Mouse (Mus musculus): ENCODE measurements around the gene Mphosph9. TPM values are rescaled to one million over a fixed set of nuclear protein-coding genes. Genes with fewer than 3 reads are reported as not detected.

The Mphosph9 gene
- total RNA-seq (2014; rRNA removed) (15.0 and 23.6 TPM in 2 replicates), polyA plus RNA-seq (2015; fragmentation: Nextera tagmentation; extraction: Ambion mirVana) (4.5 and 7.8 TPM in 2 replicates)

DNA sequence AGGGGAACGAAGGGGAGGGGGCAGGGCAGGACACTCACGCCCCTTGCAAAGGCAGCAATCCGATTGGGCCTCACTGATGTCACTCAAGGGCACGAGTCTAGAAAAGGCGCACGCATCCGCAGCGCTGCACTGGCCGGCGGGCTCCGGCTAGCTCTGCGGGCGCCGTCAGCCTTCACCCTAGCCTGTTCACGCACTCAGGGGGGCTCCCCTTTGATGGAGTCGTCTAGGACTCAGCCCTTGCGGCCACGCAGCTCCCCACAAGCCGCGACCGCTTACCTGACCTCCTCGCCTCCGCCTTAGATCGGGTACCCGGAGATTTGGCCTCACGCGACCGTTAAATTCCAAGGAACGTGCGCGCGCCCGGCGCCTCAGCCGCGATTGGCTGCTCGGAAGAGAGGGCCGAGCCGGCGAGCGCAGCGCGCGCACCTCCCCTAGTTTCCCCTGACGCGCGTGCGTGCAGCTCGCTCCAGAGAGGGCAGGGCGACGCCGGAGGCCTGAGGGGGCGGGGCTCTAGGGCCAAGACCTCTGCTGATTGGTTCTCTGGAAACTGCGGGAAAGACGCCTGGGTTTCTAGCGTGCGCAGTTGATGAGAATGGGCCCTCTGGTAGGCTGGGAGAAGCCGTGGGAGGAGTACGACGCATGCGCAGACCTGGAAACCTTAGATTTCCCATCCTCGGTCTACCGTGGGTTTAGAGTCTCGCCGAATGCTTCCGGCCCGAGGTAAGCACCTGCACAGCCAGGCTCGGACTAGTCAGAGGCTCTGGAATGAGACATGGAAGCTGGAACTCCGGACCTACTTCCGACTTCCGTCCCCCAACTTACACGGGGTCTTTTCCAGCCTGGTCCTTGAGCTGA, at the start of gene Mphosph9, which contains the start of gene 2810006K23Rik:
Gene Mphosph9, minus strand, starts transcription at position 463 of the 855 bp plus-strand sequence.
Gene 2810006K23Rik, plus strand, starts transcription at position 580 of the 855 bp plus-strand sequence.
- ATAC-seq (peak; percentile 98), DNase-seq (peak; percentile 100)
- no peak for TF ChIP-seq CTCF (IDR thresholded peaks at IDR 0.05; ENCODE audit: low read depth)
- Histone ChIP-seq H3K4me3 (ENCODE audit: low read depth, low read length) (peak within 1 kb of the TSS; percentile 70), H3K27me3 (ENCODE audit: insufficient read depth, low read length) (no peaks in the 10 kb centered on the region), H3K27ac (ENCODE audit: low read depth, low read length) (peak within 1 kb of the TSS; percentile 99), H3K4me2 (ENCODE audit: low read depth) (peak within 1 kb of the TSS; percentile 83), H3K4me1 (ENCODE audit: insufficient read depth) (peaks cover 13% of the 10 kb centered on the region), H3K9me3 (ENCODE audit: low read length) (no peaks in the 10 kb centered on the region), H3K9ac (peak within 1 kb of the TSS; percentile 82), H3K36me3 (ENCODE audit: insufficient read depth) (no peaks in the 10 kb centered on the region)
- WGBS, result under 1% methylated on average over 70 of the region's 72 CpGs

DNA sequence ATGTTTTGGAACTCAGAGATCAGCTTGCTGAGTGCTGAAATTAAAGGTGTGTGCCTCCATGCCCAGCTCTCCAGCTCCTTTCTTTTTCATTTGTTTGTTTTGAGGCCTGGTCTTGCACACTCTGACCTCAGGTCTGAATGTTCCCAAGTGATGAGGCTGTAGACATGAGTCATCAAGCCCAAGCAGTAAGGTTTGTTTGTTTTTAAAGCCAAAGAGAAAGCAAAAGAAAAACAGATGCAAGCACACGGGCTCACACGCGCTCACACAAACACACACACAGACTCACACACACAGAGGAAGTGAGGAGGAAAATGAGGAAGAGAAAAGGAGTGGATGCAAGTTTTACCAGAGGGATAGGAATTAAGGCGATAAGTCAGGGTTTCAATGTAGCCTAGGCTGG, 49.4 kb upstream of the Mphosph9 start:
- Histone ChIP-seq H3K9me3 (ENCODE audit: low read length) (no peaks in the 10 kb centered on the region), H3K4me2 (ENCODE audit: low read depth) (no peak overlapping the region), H3K36me3 (ENCODE audit: insufficient read depth) (peaks cover 75% of the 10 kb centered on the region), H3K4me3 (ENCODE audit: low read depth, low read length) (no peak overlapping the region), H3K27me3 (ENCODE audit: insufficient read depth, low read length) (no peaks in the 10 kb centered on the region), H3K9ac (no peak overlapping the region), H3K4me1 (ENCODE audit: insufficient read depth) (no peaks in the 10 kb centered on the region), H3K27ac (ENCODE audit: low read depth, low read length) (no peak overlapping the region)
- ATAC-seq (no peak), DNase-seq (no peak)
- 95% methylated on average over 4 of the region's 4 CpGs for WGBS
- TF ChIP-seq CTCF (IDR thresholded peaks at IDR 0.05; ENCODE audit: low read depth), result no peak

DNA sequence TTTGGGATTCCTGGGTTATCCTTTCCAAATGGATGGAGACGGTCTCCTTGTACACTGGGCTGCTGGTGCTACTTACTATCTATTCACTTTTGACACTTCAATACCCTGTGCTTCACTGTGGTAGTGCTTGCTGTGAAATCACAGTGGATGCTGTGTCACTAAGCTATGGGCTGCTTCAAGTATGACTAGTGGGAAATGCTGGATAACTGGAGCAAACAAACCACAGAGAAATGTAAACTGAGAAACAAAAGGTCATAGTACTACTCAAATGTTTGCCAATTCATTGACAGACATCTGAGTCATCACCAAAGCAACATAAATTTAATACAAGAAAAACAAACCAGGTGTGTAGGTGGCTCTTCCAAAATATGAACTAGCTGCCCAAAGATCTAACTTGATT, 48.6 kb upstream of the Mphosph9 start:
- H3K27ac ChIP-seq (ENCODE audit: low read depth, low read length), result no peak overlapping the region
- no peaks in the 10 kb centered on the region for H3K27me3 ChIP-seq (ENCODE audit: insufficient read depth, low read length)
- H3K4me1 ChIP-seq (ENCODE audit: insufficient read depth), result no peaks in the 10 kb centered on the region
- ATAC-seq, result no peak
- 98% methylated on average over 1 of the region's 1 CpGs for WGBS
- H3K9me3 ChIP-seq (ENCODE audit: low read length), result no peaks in the 10 kb centered on the region
- H3K9ac ChIP-seq, result no peak overlapping the region
- DNase-seq, result no peak
- peaks cover 77% of the 10 kb centered on the region for H3K36me3 ChIP-seq (ENCODE audit: insufficient read depth)
- no peak for TF ChIP-seq CTCF (IDR thresholded peaks at IDR 0.05; ENCODE audit: low read depth)
- H3K4me2 ChIP-seq (ENCODE audit: low read depth), result no peak overlapping the region
- no peak overlapping the region for H3K4me3 ChIP-seq (ENCODE audit: low read depth, low read length)

DNA sequence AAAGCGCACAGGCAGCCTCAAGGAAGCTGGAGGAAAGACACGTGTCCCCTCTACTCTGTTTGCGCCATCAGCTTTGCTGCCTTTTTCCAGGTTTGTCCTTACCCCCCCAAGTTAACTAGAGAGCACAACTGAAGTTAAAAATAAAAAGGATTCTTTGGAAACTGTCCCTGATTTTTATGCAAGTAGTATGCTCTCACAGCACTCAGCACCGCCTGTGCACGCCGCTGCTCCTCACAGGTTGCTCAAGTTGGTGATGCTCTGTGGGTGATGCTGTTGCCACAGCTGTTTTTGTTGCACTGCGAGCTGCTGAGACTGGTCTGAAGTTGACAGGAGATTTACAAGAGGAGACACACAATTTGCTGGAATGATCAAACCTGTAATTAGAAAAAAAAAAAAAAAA, 46.5 kb upstream of the Mphosph9 start:
- H3K27ac ChIP-seq (ENCODE audit: low read depth, low read length), result no peak overlapping the region
- H3K9me3 ChIP-seq (ENCODE audit: low read length), result no peaks in the 10 kb centered on the region
- H3K9ac ChIP-seq, result no peak overlapping the region
- WGBS, result 95% methylated on average over 7 of the region's 7 CpGs
- DNase-seq (no peak), ATAC-seq (no peak)
- TF ChIP-seq CTCF (IDR thresholded peaks at IDR 0.05; ENCODE audit: low read depth), result no peak
- H3K4me3 ChIP-seq (ENCODE audit: low read depth, low read length), result no peak overlapping the region
- no peaks in the 10 kb centered on the region for H3K4me1 ChIP-seq (ENCODE audit: insufficient read depth)
- H3K4me2 ChIP-seq (ENCODE audit: low read depth), result no peak overlapping the region
- no peaks in the 10 kb centered on the region for H3K27me3 ChIP-seq (ENCODE audit: insufficient read depth, low read length)
- H3K36me3 ChIP-seq (ENCODE audit: insufficient read depth), result peaks cover 79% of the 10 kb centered on the region

DNA sequence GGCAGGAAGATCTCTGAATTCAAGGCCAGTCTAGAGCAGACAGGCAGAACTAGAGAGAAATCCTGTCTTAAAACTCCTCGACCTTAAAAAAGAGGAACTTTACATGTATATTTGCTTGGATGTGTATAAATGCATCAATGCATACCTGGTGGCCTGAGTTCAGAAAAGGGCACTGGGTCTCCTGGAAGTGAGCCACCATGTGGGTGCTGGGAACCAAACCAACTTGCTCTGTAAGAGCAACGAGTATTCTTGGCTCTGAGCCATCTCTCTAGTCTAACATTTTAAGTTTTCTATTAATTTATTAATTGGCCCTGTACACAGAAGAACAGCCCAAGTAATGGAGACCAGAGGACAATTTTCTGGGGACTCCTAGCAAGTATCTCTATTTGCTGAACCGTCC, 38.9 kb upstream of the Mphosph9 start:
- TF ChIP-seq CTCF (IDR thresholded peaks at IDR 0.05; ENCODE audit: low read depth), result no peak
- Histone ChIP-seq H3K4me3 (ENCODE audit: low read depth, low read length) (no peak overlapping the region), H3K4me2 (ENCODE audit: low read depth) (no peak overlapping the region), H3K27ac (ENCODE audit: low read depth, low read length) (no peak overlapping the region), H3K36me3 (ENCODE audit: insufficient read depth) (peaks cover 34% of the 10 kb centered on the region), H3K27me3 (ENCODE audit: insufficient read depth, low read length) (no peaks in the 10 kb centered on the region), H3K4me1 (ENCODE audit: insufficient read depth) (no peaks in the 10 kb centered on the region), H3K9me3 (ENCODE audit: low read length) (no peaks in the 10 kb centered on the region), H3K9ac (no peak overlapping the region)
- WGBS, result 69% methylated on average over 3 of the region's 3 CpGs
- DNase-seq, result no peak
- ATAC-seq, result no peak

DNA sequence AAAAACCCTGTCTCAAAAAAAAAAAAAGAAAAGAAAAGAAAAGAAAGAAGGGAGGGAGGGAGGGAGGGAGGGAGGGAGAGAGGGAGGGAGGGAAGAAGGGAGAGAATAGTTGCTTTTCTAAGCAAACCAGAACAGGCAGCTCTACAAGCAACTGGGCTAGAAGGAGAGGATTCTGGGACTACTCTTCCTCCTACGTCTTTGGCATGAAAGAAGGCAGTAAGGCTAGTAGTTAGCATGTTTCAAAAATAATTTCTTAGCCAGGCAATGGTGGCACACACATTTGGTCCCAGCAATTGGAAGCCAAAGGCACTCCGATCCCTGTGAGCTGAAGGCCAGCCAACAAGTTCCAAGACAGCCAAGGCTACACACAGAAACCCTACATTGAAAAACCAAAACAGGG, 38.0 kb upstream of the Mphosph9 start:
- no peak for TF ChIP-seq CTCF (IDR thresholded peaks at IDR 0.05; ENCODE audit: low read depth)
- no peak for ATAC-seq

More for the DNA sequence above, 38.0 kb upstream of the Mphosph9 start:
- no peak overlapping the region for H3K4me3 ChIP-seq (ENCODE audit: low read depth, low read length)
- H3K9me3 ChIP-seq (ENCODE audit: low read length), result no peaks in the 10 kb centered on the region
- DNase-seq, result no peak
- no peak overlapping the region for H3K27ac ChIP-seq (ENCODE audit: low read depth, low read length)
- 64% methylated on average over 2 of the region's 2 CpGs for WGBS
- no peak overlapping the region for H3K4me2 ChIP-seq (ENCODE audit: low read depth)
- no peaks in the 10 kb centered on the region for H3K27me3 ChIP-seq (ENCODE audit: insufficient read depth, low read length)
- no peaks in the 10 kb centered on the region for H3K4me1 ChIP-seq (ENCODE audit: insufficient read depth)
- H3K36me3 ChIP-seq (ENCODE audit: insufficient read depth), result peaks cover 25% of the 10 kb centered on the region
- H3K9ac ChIP-seq, result no peak overlapping the region
